Mouse (Mus musculus): ENCODE results near the gene Ghrhr.

Ghrhr gene

GRCm38 (mm10) chr6:55398869-55399628 is 23.0 kb downstream of the Ghrhr start:
- DNase-seq, result no peak

GRCm38 (mm10) chr6:55399910-55400309 is 23.8 kb downstream of the Ghrhr start:
- DNase-seq, result peak; percentile 95

- no peak for DNase-seq
Measured at GRCm38 (mm10) chr6:55402041-55402776, 26.1 kb downstream of the Ghrhr start.

- no peak for DNase-seq
Measured at GRCm38 (mm10) chr6:55403411-55404309, 27.6 kb downstream of the Ghrhr start.

GRCm38 (mm10) chr6:55404421-55404990 is 28.4 kb downstream of the Ghrhr start:
- DNase-seq, result no peak

GRCm38 (mm10) chr6:55407345-55407744 is 31.2 kb downstream of the Ghrhr start:
- no peak for DNase-seq

- no peak for DNase-seq
Measured at GRCm38 (mm10) chr6:55410119-55410775, 34.2 kb downstream of the Ghrhr start.

GRCm38 (mm10) chr6:55410977-55411376 is 34.9 kb downstream of the Ghrhr start:
- no peak for DNase-seq

GRCm38 (mm10) chr6:55416202-55416601 is 40.1 kb downstream of the Ghrhr start:
- no peak for DNase-seq

GRCm38 (mm10) chr6:55418746-55419410 is 42.8 kb downstream of the Ghrhr start:
- DNase-seq, result peak; percentile 71

- DNase-seq, result no peak
Measured at GRCm38 (mm10) chr6:55420411-55420810, 44.3 kb downstream of the Ghrhr start.

- no peak for DNase-seq
Measured at GRCm38 (mm10) chr6:55420869-55421361, 44.8 kb downstream of the Ghrhr start.

GRCm38 (mm10) chr6:55432121-55432520 is 56.0 kb downstream of the Ghrhr start:
- DNase-seq, result no peak

GRCm38 (mm10) chr6:55434360-55434759 is 58.3 kb downstream of the Ghrhr start:
- no peak for DNase-seq

GRCm38 (mm10) chr6:55435266-55436159 is 59.4 kb downstream of the Ghrhr start:
- DNase-seq, result peak; percentile 54

GRCm38 (mm10) chr6:55437919-55438318 is 61.8 kb downstream of the Ghrhr start:
- DNase-seq, result no peak

Data from cerebellum, adult 11 months (tissue).